Mouse (Mus musculus) kidney, embryonic 16.5 days (tissue): Measurements from ENCODE around the gene Pbx2. TPM values are rescaled to one million over a fixed set of nuclear protein-coding genes. Genes with fewer than 3 reads are reported as not detected.
A peak's percentile ranks its signal among the peaks of the same experiment; 100 is the strongest.

Source experiments
- ATAC-seq: fragments of 200-750 bp; cut with Nextera tagmentation; 2 replicates; pipeline ENCODE4 v1.8.0; 2017; ENCODE audit warnings: moderate TSS enrichment; ENCODE audit not compliant: low FRiP score, low TSS enrichment
- H3K27ac ChIP-seq: fragments of 300-500 bp; sonication (generic); 2 replicates; pipeline ENCODE4 v1.5.1; 2014; ENCODE audit warnings: low read length
- H3K27me3 ChIP-seq: fragments of 300-500 bp; sonication (generic); 2 replicates; pipeline ENCODE4 v1.6.1; 2014; ENCODE audit warnings: low read length, control low read depth, mixed read lengths; ENCODE audit not compliant: insufficient read depth
- H3K36me3 ChIP-seq: fragments of 300-500 bp; sonication (generic); 2 replicates; pipeline ENCODE4 v1.6.1; 2014; ENCODE audit warnings: low read length, control low read depth, mixed read lengths; ENCODE audit not compliant: insufficient read depth
- H3K4me1 ChIP-seq: fragments of 300-500 bp; sonication (generic); 2 replicates; pipeline ENCODE4 v1.6.1; 2014; ENCODE audit warnings: low read length, control low read depth, mixed read lengths; ENCODE audit not compliant: insufficient read depth
- H3K4me2 ChIP-seq: fragments of 300-500 bp; sonication (generic); replicated peaks from 2 replicates; pipeline ENCODE4 v1.6.1; 2014; ENCODE audit warnings: low read depth, low read length
- H3K4me3 ChIP-seq: fragments of 300-500 bp; sonication (generic); 2 replicates; pipeline ENCODE4 v1.5.1; 2014; ENCODE audit warnings: mild to moderate bottlenecking, low read length
- H3K9ac ChIP-seq: fragments of 300-500 bp; sonication (generic); replicated peaks from 2 replicates; pipeline ENCODE4 v1.6.1; 2014; ENCODE audit warnings: low read length
- H3K9me3 ChIP-seq: fragments of 300-500 bp; sonication (generic); 2 replicates; pipeline ENCODE4 v1.6.1; 2016; ENCODE audit warnings: low read length, control low read depth
- WGBS: fragments of 180-500 bp; shearing (Covaris S2); extraction: QIAGEN DNeasy Blood & Tissue Kit; methylation state at CpG from one replicate; pipeline ENCODE4 v1.1.7; 2014; 5-methylcytosine and 5-hydroxymethylcytosine counted together
- polyA plus RNA-seq: library from polyadenylated mRNA; unstranded; fragments of >200 nt; fragmentation: Nextera tagmentation; extraction: Ambion mirVana; gene quantifications from 2 replicates; pipeline ENCODE4 v1.2.1, GENCODE M21; 2015

Gene Pbx2
- polyA plus RNA-seq, 1 experiment from 2014 or later = 13.1 TPM

- Histone ChIP-seq H3K4me2 (no peak overlapping the region), H3K36me3 (peaks cover 26% of the 10 kb centered on the region), H3K9me3 (no peaks in the 10 kb centered on the region), H3K27me3 (no peaks in the 10 kb centered on the region), H3K4me1 (peaks cover 40% of the 10 kb centered on the region), H3K4me3 (no peak overlapping the region), H3K27ac (peak overlapping the region; percentile 47; the same call in 1 of the 2 replicates), H3K9ac (no peak overlapping the region; the same call in 1 of the 2 replicates)
- 67% methylated on average over 7 of the region's 7 CpGs for WGBS
- no peak for ATAC-seq
Measured at GRCm38 (mm10) chr17:34607997-34608396, 16.9 kb downstream of the Pbx2 start.

- no peaks in the 10 kb centered on the region for H3K27me3 ChIP-seq
- no peak for ATAC-seq
Measured at GRCm38 (mm10) chr17:34611050-34611449, 20.0 kb downstream of the Pbx2 start.

GRCm38 (mm10) chr17:34613054-34613645 lies 22.1 kb downstream of the Pbx2 start:
- no peaks in the 10 kb centered on the region for H3K27me3 ChIP-seq
- H3K4me2 ChIP-seq = no peak overlapping the region
- peaks cover 10% of the 10 kb centered on the region for H3K4me1 ChIP-seq
- no peak overlapping the region for H3K27ac ChIP-seq
- peaks cover 65% of the 10 kb centered on the region for H3K36me3 ChIP-seq
- no peak overlapping the region for H3K4me3 ChIP-seq
- no peaks in the 10 kb centered on the region for H3K9me3 ChIP-seq
- no peak overlapping the region for H3K9ac ChIP-seq
- WGBS = 80% methylated on average over 11 of the region's 11 CpGs
- ATAC-seq = no peak

More at GRCm38 (mm10) chr17:34611050-34611449, 20.0 kb downstream of the Pbx2 start:
- no peak overlapping the region for H3K4me2 ChIP-seq
- H3K4me1 ChIP-seq = peaks cover 29% of the 10 kb centered on the region
- H3K4me3 ChIP-seq = no peak overlapping the region
- no peak overlapping the region for H3K27ac ChIP-seq
- 94% methylated on average over 8 of the region's 8 CpGs for WGBS
- H3K36me3 ChIP-seq = peaks cover 50% of the 10 kb centered on the region
- no peaks in the 10 kb centered on the region for H3K9me3 ChIP-seq
- H3K9ac ChIP-seq = no peak overlapping the region

- Histone ChIP-seq H3K4me1 (peaks cover 4% of the 10 kb centered on the region; the same call in 1 of the 2 replicates), H3K9me3 (no peaks in the 10 kb centered on the region), H3K27ac (no peak overlapping the region), H3K36me3 (peaks cover 66% of the 10 kb centered on the region), H3K4me2 (no peak overlapping the region), H3K4me3 (no peak overlapping the region), H3K9ac (no peak overlapping the region), H3K27me3 (no peaks in the 10 kb centered on the region)
- 94% methylated on average over 10 of the region's 10 CpGs for WGBS
- no peak for ATAC-seq
Measured at GRCm38 (mm10) chr17:34613830-34614229, 22.8 kb downstream of the Pbx2 start.

- peak within 1 kb of the TSS; percentile 67 for H3K27ac ChIP-seq
- no peak for ATAC-seq
- WGBS = 75% methylated on average over 6 of the region's 6 CpGs
Measured at GRCm38 (mm10) chr17:34615871-34616270, 24.8 kb downstream of the Pbx2 start, which contains the start of gene Egfl8. TSS of gene Egfl8 (minus strand) at chr17:34615971.

GRCm38 (mm10) chr17:34618999-34619398 lies 27.9 kb downstream of the Pbx2 start:
- peaks cover 56% of the 10 kb centered on the region for H3K36me3 ChIP-seq
- no peak overlapping the region for H3K4me2 ChIP-seq
- 21% methylated on average over 6 of the region's 6 CpGs for WGBS
- no peaks in the 10 kb centered on the region for H3K27me3 ChIP-seq
- H3K27ac ChIP-seq = no peak overlapping the region
- H3K4me1 ChIP-seq = no peaks in the 10 kb centered on the region
- ATAC-seq = no peak; the same call in 1 of the 2 replicates
- no peak overlapping the region for H3K9ac ChIP-seq
- no peaks in the 10 kb centered on the region for H3K9me3 ChIP-seq
- H3K4me3 ChIP-seq = no peak overlapping the region

More at GRCm38 (mm10) chr17:34615871-34616270, 24.8 kb downstream of the Pbx2 start, which contains the start of gene Egfl8:
- Histone ChIP-seq H3K4me1 (no peaks in the 10 kb centered on the region), H3K4me2 (no peak within 1 kb of the TSS), H3K27me3 (no peaks in the 10 kb centered on the region), H3K36me3 (peaks cover 68% of the 10 kb centered on the region), H3K9me3 (no peaks in the 10 kb centered on the region), H3K4me3 (no peak within 1 kb of the TSS), H3K9ac (no peak within 1 kb of the TSS)

GRCm38 (mm10) chr17:34621006-34621405 lies 29.9 kb downstream of the Pbx2 start:
- peaks cover 5% of the 10 kb centered on the region; the same call in 1 of the 2 replicates for H3K4me1 ChIP-seq
- 85% methylated on average over 8 of the region's 8 CpGs for WGBS
- no peak overlapping the region for H3K4me3 ChIP-seq
- no peak overlapping the region for H3K27ac ChIP-seq
- peaks cover 49% of the 10 kb centered on the region for H3K36me3 ChIP-seq
- H3K9ac ChIP-seq = no peak overlapping the region
- no peaks in the 10 kb centered on the region for H3K9me3 ChIP-seq
- no peaks in the 10 kb centered on the region for H3K27me3 ChIP-seq
- ATAC-seq = no peak
- no peak overlapping the region for H3K4me2 ChIP-seq

- H3K36me3 ChIP-seq = peaks cover 34% of the 10 kb centered on the region
- H3K9ac ChIP-seq = no peak overlapping the region
- 78% methylated on average over 9 of the region's 9 CpGs for WGBS
- H3K4me3 ChIP-seq = no peak overlapping the region
- peaks cover 15% of the 10 kb centered on the region for H3K4me1 ChIP-seq
- no peak overlapping the region for H3K4me2 ChIP-seq
- H3K9me3 ChIP-seq = no peaks in the 10 kb centered on the region
- no peak for ATAC-seq
- no peak overlapping the region for H3K27ac ChIP-seq
- H3K27me3 ChIP-seq = no peaks in the 10 kb centered on the region
Measured at GRCm38 (mm10) chr17:34623161-34623560, 32.1 kb downstream of the Pbx2 start.

GRCm38 (mm10) chr17:34624981-34625380 lies 33.9 kb downstream of the Pbx2 start:
- H3K27me3 ChIP-seq = peaks cover 5% of the 10 kb centered on the region
- H3K9ac ChIP-seq = no peak overlapping the region
- peaks cover 33% of the 10 kb centered on the region for H3K4me1 ChIP-seq
- ATAC-seq = no peak
- no peak overlapping the region for H3K27ac ChIP-seq
- H3K4me3 ChIP-seq = no peak overlapping the region
- WGBS = 90% methylated on average over 3 of the region's 3 CpGs
- no peak overlapping the region for H3K4me2 ChIP-seq
- no peaks in the 10 kb centered on the region for H3K9me3 ChIP-seq
- peaks cover 25% of the 10 kb centered on the region for H3K36me3 ChIP-seq

- H3K4me2 ChIP-seq = peak overlapping the region; percentile 87
- peaks cover 45% of the 10 kb centered on the region for H3K4me1 ChIP-seq
- 46% methylated on average over 16 of the region's 16 CpGs for WGBS
- peak overlapping the region; percentile 87 for H3K9ac ChIP-seq
- peaks cover 17% of the 10 kb centered on the region for H3K27me3 ChIP-seq
- peaks cover 24% of the 10 kb centered on the region for H3K36me3 ChIP-seq
- H3K9me3 ChIP-seq = no peaks in the 10 kb centered on the region
- H3K27ac ChIP-seq = peak overlapping the region; percentile 98
- peak overlapping the region; percentile 84 for H3K4me3 ChIP-seq
- peak; percentile 0; the same call in 1 of the 2 replicates for ATAC-seq
Measured at GRCm38 (mm10) chr17:34626062-34626772, 35.2 kb downstream of the Pbx2 start.
